In genomic region chr6:93411077-93411452, GRCm38 (mm10) we compare ENCODE assay signal across 24 mouse cellular contexts.
DNase-seq lines count a peak whose midpoint lies in the region; ATAC-seq and TF ChIP-seq lines count a peak whose summit lies in the region.
"Had no signal": no experiment of that assay in that cellular context is flagged by ENCODE, and none has a peak within 500 bp of the region (broad histone marks: within the 10 kb centered on the region; RNA-seq: fewer than 3 reads in every experiment).

No protein-coding gene starts in this region.

- H3K27ac ChIP-seq in heart, postnatal 0 days (ENCODE audit: low read depth): no peak overlapping the region
- no peak overlapping the region for H3K27ac ChIP-seq in midbrain, postnatal 0 days (ENCODE audit: low read depth, low read length)
- no peak overlapping the region for H3K27ac ChIP-seq in midbrain, embryonic 10.5 days (replicated peaks)
- H3K27ac ChIP-seq: embryonic facial prominence, embryonic 12.5 days; forebrain, embryonic 13.5 days; left cerebral cortex, adult 2 months; limb, embryonic 12.5 days; liver, embryonic 12.5 days; macrophage; midbrain, embryonic 12.5 days; neural tube, embryonic 12.5 days had no signal

- no peaks in the 10 kb centered on the region for H3K36me3 ChIP-seq in heart, postnatal 0 days (replicated peaks; ENCODE audit: control insufficient read depth, insufficient read depth, low read length)
- H3K36me3 ChIP-seq in midbrain, postnatal 0 days (ENCODE audit: insufficient read depth, low read length): no peaks in the 10 kb centered on the region
- H3K36me3 ChIP-seq in midbrain, embryonic 10.5 days: no peaks in the 10 kb centered on the region
- H3K36me3 ChIP-seq: embryonic facial prominence, embryonic 12.5 days; limb, embryonic 12.5 days; liver, embryonic 12.5 days; midbrain, embryonic 12.5 days; neural tube, embryonic 12.5 days had no signal

- TF ChIP-seq CTCF in heart, postnatal 0 days (IDR thresholded peaks at IDR 0.05; ENCODE audit: low read depth): peak; percentile 20
- TF ChIP-seq CTCF in midbrain, postnatal 0 days (IDR thresholded peaks at IDR 0.05): peak; percentile 30; the same call in 1 of the 2 replicates

- ATAC-seq in heart, postnatal 0 days (ENCODE audit: insufficient read depth, low read depth): no peak
- ATAC-seq in midbrain, postnatal 0 days (ENCODE audit: low FRiP score): no peak
- ATAC-seq: forebrain, embryonic 13.5 days; hindbrain, embryonic 16.5 days; liver, embryonic 12.5 days had no signal

- 79% methylated on average over 3 of the region's 3 CpGs for WGBS in heart, postnatal 0 days
- WGBS in midbrain, postnatal 0 days: 82% methylated on average over 3 of the region's 3 CpGs
- 85% methylated on average over 3 of the region's 3 CpGs for WGBS in midbrain, embryonic 10.5 days

- H3K9me3 ChIP-seq in heart, postnatal 0 days (replicated peaks; ENCODE audit: control insufficient read depth, low read length): no peaks in the 10 kb centered on the region
- H3K9me3 ChIP-seq in midbrain, postnatal 0 days (ENCODE audit: low read length): no peaks in the 10 kb centered on the region
- no peaks in the 10 kb centered on the region for H3K9me3 ChIP-seq in midbrain, embryonic 10.5 days (replicated peaks)
- H3K9me3 ChIP-seq: embryonic facial prominence, embryonic 12.5 days; forebrain, embryonic 13.5 days; limb, embryonic 12.5 days; liver, embryonic 12.5 days; midbrain, embryonic 12.5 days; neural tube, embryonic 12.5 days had no signal

- H3K4me3 ChIP-seq in heart, postnatal 0 days (ENCODE audit: low read depth, low read length): no peak overlapping the region
- no peak overlapping the region for H3K4me3 ChIP-seq in midbrain, postnatal 0 days (ENCODE audit: low read depth, low read length)
- H3K4me3 ChIP-seq in midbrain, embryonic 10.5 days: no peak overlapping the region
- H3K4me3 ChIP-seq: embryonic facial prominence, embryonic 12.5 days; erythroblast, embryonic 14.5 days; forebrain, embryonic 13.5 days; left cerebral cortex, adult 2 months; limb, embryonic 12.5 days; liver, embryonic 12.5 days; midbrain, embryonic 12.5 days; neural tube, embryonic 12.5 days had no signal

- H3K9ac ChIP-seq in heart, postnatal 0 days (replicated peaks; ENCODE audit: low read depth, low read length): no peak overlapping the region
- H3K9ac ChIP-seq in midbrain, postnatal 0 days (replicated peaks; ENCODE audit: low read length, poor library complexity, severe bottlenecking): no peak overlapping the region
- H3K9ac ChIP-seq: embryonic facial prominence, embryonic 12.5 days; forebrain, embryonic 13.5 days; limb, embryonic 12.5 days; liver, embryonic 12.5 days; midbrain, embryonic 12.5 days; neural tube, embryonic 12.5 days had no signal

- H3K4me2 ChIP-seq in heart, postnatal 0 days (ENCODE audit: low read depth, low read length): no peak overlapping the region
- no peak overlapping the region for H3K4me2 ChIP-seq in midbrain, postnatal 0 days (ENCODE audit: low read depth, low read length, poor library complexity, severe bottlenecking)
- H3K4me2 ChIP-seq: embryonic facial prominence, embryonic 12.5 days; forebrain, embryonic 13.5 days; limb, embryonic 12.5 days; liver, embryonic 12.5 days; midbrain, embryonic 12.5 days; neural tube, embryonic 12.5 days had no signal

- H3K27me3 ChIP-seq in heart, postnatal 0 days (ENCODE audit: control insufficient read depth, insufficient read depth, low read length): no peaks in the 10 kb centered on the region
- no peaks in the 10 kb centered on the region for H3K27me3 ChIP-seq in midbrain, postnatal 0 days (ENCODE audit: insufficient read depth, low read length)
- H3K27me3 ChIP-seq in midbrain, embryonic 10.5 days (ENCODE audit: low read depth, poor library complexity, severe bottlenecking): no peaks in the 10 kb centered on the region
- H3K27me3 ChIP-seq: embryonic facial prominence, embryonic 12.5 days; forebrain, embryonic 13.5 days; limb, embryonic 12.5 days; liver, embryonic 12.5 days; midbrain, embryonic 12.5 days; neural tube, embryonic 12.5 days had no signal

- DNase-seq in heart, postnatal 0 days (ENCODE audit: low spot score): no peak
- DNase-seq in heart, postnatal 4 days: no peak
- peak; percentile 18 to 39 for DNase-seq in kidney, postnatal 4 days
- DNase-seq in kidney, adult 9 months: no peak
- DNase-seq in midbrain, postnatal 0 days (ENCODE audit: low spot score): peak; percentile 3
- DNase-seq in midbrain, embryonic 10.5 days (ENCODE audit: low spot score): no peak
- DNase-seq in right cerebral cortex, adult 18-20 months: no peak
- DNase-seq: adrenal gland, adult 2 months; cerebellum, adult 2 months; cerebellum, postnatal 36 days; gastrocnemius, postnatal 14 days; heart, postnatal 14 days; kidney, adult 18-20 months; thymus, postnatal 25 days had no signal

- H3K4me1 ChIP-seq in heart, postnatal 0 days (ENCODE audit: control insufficient read depth, insufficient read depth): no peaks in the 10 kb centered on the region
- H3K4me1 ChIP-seq in midbrain, postnatal 0 days (ENCODE audit: insufficient read depth, low read length): no peaks in the 10 kb centered on the region
- H3K4me1 ChIP-seq in midbrain, embryonic 10.5 days: no peaks in the 10 kb centered on the region
- H3K4me1 ChIP-seq: embryonic facial prominence, embryonic 12.5 days; forebrain, embryonic 13.5 days; limb, embryonic 12.5 days; liver, embryonic 12.5 days; midbrain, embryonic 12.5 days had no signal

- TF ChIP-seq EP300 in heart, postnatal 0 days (IDR thresholded peaks at IDR 0.05; ENCODE audit: low read depth): no peak

Comparison
In these comparisons a context has a peak if more than half of its experiments do, and no peak if none do; other contexts are left out.
1. DNase-seq: peak in kidney, postnatal 4 days (2 of 2) and midbrain, postnatal 0 days (single experiment); none in heart, postnatal 0 days (single experiment), heart, postnatal 4 days (single experiment), kidney, adult 9 months (single experiment), midbrain, embryonic 10.5 days (single experiment) and right cerebral cortex, adult 18-20 months (single experiment).